Mouse (Mus musculus) heart, postnatal 0 days (tissue): Measurements from ENCODE around the gene Mycbpap.

Experiments used
- CTCF ChIP-seq: IDR thresholded peaks from 2 replicates; pipeline ENCODE4 v1.5.1; 2016; ENCODE audit warnings: antibody characterized with exemption, control low read depth, low read depth
- EP300 ChIP-seq: IDR thresholded peaks from 2 replicates; pipeline ENCODE4 v1.6.1; 2016; ENCODE audit warnings: antibody characterized with exemption, low read depth

- TF ChIP-seq CTCF = no peak
- no peak for TF ChIP-seq EP300
These were observed 20.1 kb downstream of the Mycbpap start for GRCm38 (mm10) chr11:94501482-94501881.
